Comparison of ENCODE assay signal across 20 mouse cellular contexts in the genomic region with DNA sequence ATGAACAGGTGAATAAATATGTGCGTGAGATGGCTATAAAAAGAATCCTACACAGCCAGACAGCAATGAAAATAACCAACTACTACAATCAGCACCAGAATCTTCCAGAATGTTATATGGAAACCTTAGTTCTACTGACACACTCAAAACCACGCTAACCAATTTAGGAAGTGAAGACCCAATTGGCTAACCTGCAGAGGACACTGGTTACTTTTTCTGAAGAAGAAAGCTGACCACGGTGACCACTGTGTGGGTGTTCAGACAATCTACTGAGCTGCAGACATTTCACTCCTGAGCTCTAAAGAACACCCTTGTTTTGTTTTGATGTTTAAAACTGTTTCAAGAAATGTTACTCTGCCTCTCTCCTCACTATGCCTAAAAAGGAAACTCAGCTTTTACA.
"Had no signal": no experiment of that assay in that cellular context is flagged by ENCODE, and none has a peak within 500 bp of the region (broad histone marks: within the 10 kb centered on the region; RNA-seq: fewer than 3 reads in every experiment).

No protein-coding gene starts in this region.

- ATAC-seq: liver, postnatal 0 days had no signal

- H3K4me1 ChIP-seq: limb, embryonic 12.5 days; limb, embryonic 15.5 days; lung, embryonic 15.5 days; neural tube, embryonic 12.5 days; neural tube, embryonic 15.5 days; stomach, embryonic 15.5 days had no signal

- DNase-seq: kidney, adult 18-20 months; kidney, adult 9 months; kidney, postnatal 14 days; kidney, postnatal 4 days; left cerebral cortex, postnatal 4 days; liver, postnatal 0 days; lung, postnatal 10 days; lung, postnatal 4 days; midbrain, embryonic 14.5 days; right cerebral cortex, adult 18-20 months; right cerebral cortex, postnatal 14 days; right cerebral cortex, postnatal 4 days; thymus, postnatal 4 days had no signal

- H3K4me3 ChIP-seq: limb, embryonic 12.5 days; limb, embryonic 15.5 days; lung, embryonic 15.5 days; megakaryocyte, embryonic 14.5 days; neural tube, embryonic 12.5 days; neural tube, embryonic 15.5 days; stomach, embryonic 15.5 days had no signal
